Mouse (Mus musculus) thymus, adult 2 months (tissue): ENCODE results near the gene Ephb1. TPM values are rescaled to one million over a fixed set of nuclear protein-coding genes. Genes with fewer than 3 reads are reported as not detected.

Experiments
- DNase-seq: peaks from one replicate; pipeline ENCODE4 v3.0.0; 2021
- H3K27ac ChIP-seq: fragments of 200-500 bp; 2 replicates; pipeline ENCODE4 v1.5.1; 2012; ENCODE audit warnings: low read length, control low read depth; ENCODE audit not compliant: control insufficient read depth, insufficient read depth
- H3K27me3 ChIP-seq: fragments of 200-500 bp; 2 replicates; pipeline ENCODE4 v1.6.1; 2012; ENCODE audit warnings: mild to moderate bottlenecking, low read length, moderate library complexity, mixed read lengths; ENCODE audit not compliant: control insufficient read depth, insufficient read depth
- H3K36me3 ChIP-seq: fragments of 200-500 bp; 2 replicates; pipeline ENCODE4 v1.6.1; 2012; ENCODE audit warnings: mild to moderate bottlenecking, low read length, moderate library complexity; ENCODE audit not compliant: control insufficient read depth, insufficient read depth
- H3K4me1 ChIP-seq: fragments of 200-500 bp; replicated peaks from 2 replicates; pipeline ENCODE4 v1.6.1; 2012; ENCODE audit warnings: low read length; ENCODE audit not compliant: control insufficient read depth, insufficient read depth
- H3K4me3 ChIP-seq: fragments of 200-500 bp; 2 replicates; pipeline ENCODE4 v1.5.1; 2012; ENCODE audit warnings: mild to moderate bottlenecking, low read length, control low read depth, moderate library complexity; ENCODE audit not compliant: control insufficient read depth, insufficient read depth
- CTCF ChIP-seq: fragments of 200-500 bp; IDR thresholded peaks from 2 replicates; pipeline ENCODE4 v1.5.1; 2012; ENCODE audit warnings: mild to moderate bottlenecking, control low read depth, low read length, moderate library complexity, borderline replicate concordance; ENCODE audit not compliant: control insufficient read depth, poor library complexity, insufficient read depth; ENCODE audit errors: extremely low read depth
- POLR2A ChIP-seq: fragments of 200-500 bp; IDR thresholded peaks from 2 replicates; pipeline ENCODE4 v1.6.1; 2012; ENCODE audit warnings: mild to moderate bottlenecking, low read length, control low read depth, moderate library complexity; ENCODE audit not compliant: control insufficient read depth, poor library complexity, insufficient read depth; ENCODE audit errors: extremely low read depth
- WGBS: fragments of 180-500 bp; shearing (Covaris S2); methylation state at CpG from one replicate; pipeline ENCODE4 v1.1.7; 2018; 5-methylcytosine and 5-hydroxymethylcytosine counted together
- polyA plus RNA-seq: library from polyadenylated mRNA; depleted of rRNA; stranded (reverse); fragments of >200 nt; gene quantifications from 2 replicates; pipeline ENCODE4 v1.2.3, GENCODE M21; 2012

Gene Ephb1
- polyA plus RNA-seq, 1 experiment = 0.43 TPM

- WGBS = 69% methylated on average over 8 of the region's 8 CpGs
- no peak for TF ChIP-seq CTCF
- TF ChIP-seq POLR2A = no peak
- DNase-seq = no peak
- H3K4me3 ChIP-seq = no peak overlapping the region
- no peak overlapping the region for H3K27ac ChIP-seq
- H3K36me3 ChIP-seq = no peaks in the 10 kb centered on the region
- no peaks in the 10 kb centered on the region for H3K27me3 ChIP-seq
- no peaks in the 10 kb centered on the region for H3K4me1 ChIP-seq
These were observed 309.2 kb downstream of the Ephb1 start for GRCm38 (mm10) chr9:102045111-102045861.

GRCm38 (mm10) chr9:102039011-102039733 lies 315.3 kb downstream of the Ephb1 start:
- TF ChIP-seq POLR2A = no peak
- TF ChIP-seq CTCF = no peak
- Histone ChIP-seq H3K4me1 (no peaks in the 10 kb centered on the region), H3K36me3 (no peaks in the 10 kb centered on the region), H3K27ac (no peak overlapping the region), H3K27me3 (no peaks in the 10 kb centered on the region), H3K4me3 (no peak overlapping the region)
- DNase-seq = no peak
- 87% methylated on average over 6 of the region's 6 CpGs for WGBS

- H3K4me1 ChIP-seq = no peaks in the 10 kb centered on the region
- TF ChIP-seq POLR2A = no peak
- no peak for TF ChIP-seq CTCF
- no peaks in the 10 kb centered on the region for H3K36me3 ChIP-seq
- 55% methylated on average over 5 of the region's 5 CpGs for WGBS
- H3K27me3 ChIP-seq = no peaks in the 10 kb centered on the region
- no peak overlapping the region for H3K27ac ChIP-seq
- no peak overlapping the region for H3K4me3 ChIP-seq
- no peak for DNase-seq
These were observed 318.4 kb downstream of the Ephb1 start for GRCm38 (mm10) chr9:102036132-102036531.

GRCm38 (mm10) chr9:102033231-102033630 lies 321.3 kb downstream of the Ephb1 start:
- Histone ChIP-seq H3K27me3 (no peaks in the 10 kb centered on the region), H3K27ac (no peak overlapping the region), H3K4me3 (no peak overlapping the region), H3K4me1 (no peaks in the 10 kb centered on the region), H3K36me3 (no peaks in the 10 kb centered on the region)
- WGBS = 87% methylated on average over 5 of the region's 5 CpGs
- TF ChIP-seq CTCF (no peak), POLR2A (no peak)
- DNase-seq = no peak

GRCm38 (mm10) chr9:102032376-102032775 lies 322.1 kb downstream of the Ephb1 start:
- 74% methylated on average over 8 of the region's 8 CpGs for WGBS
- DNase-seq = no peak
- Histone ChIP-seq H3K4me1 (no peaks in the 10 kb centered on the region), H3K27ac (no peak overlapping the region), H3K36me3 (no peaks in the 10 kb centered on the region), H3K27me3 (no peaks in the 10 kb centered on the region), H3K4me3 (no peak overlapping the region)
- TF ChIP-seq POLR2A (no peak), CTCF (no peak)

GRCm38 (mm10) chr9:102029661-102030060 lies 324.8 kb downstream of the Ephb1 start:
- no peak overlapping the region for H3K4me3 ChIP-seq
- no peak for DNase-seq
- no peaks in the 10 kb centered on the region for H3K36me3 ChIP-seq
- H3K27ac ChIP-seq = no peak overlapping the region
- 87% methylated on average over 7 of the region's 7 CpGs for WGBS
- no peaks in the 10 kb centered on the region for H3K4me1 ChIP-seq
- no peaks in the 10 kb centered on the region for H3K27me3 ChIP-seq
- TF ChIP-seq CTCF = no peak

- 95% methylated on average over 2 of the region's 2 CpGs for WGBS
- TF ChIP-seq CTCF (no peak), POLR2A (no peak)
- H3K36me3 ChIP-seq = no peaks in the 10 kb centered on the region
- no peaks in the 10 kb centered on the region for H3K27me3 ChIP-seq
- no peak overlapping the region for H3K27ac ChIP-seq
- DNase-seq = no peak
- no peak overlapping the region for H3K4me3 ChIP-seq
- no peaks in the 10 kb centered on the region for H3K4me1 ChIP-seq
These were observed 328.4 kb downstream of the Ephb1 start for GRCm38 (mm10) chr9:102026136-102026535.
